Mouse (Mus musculus) urinary bladder, postnatal 36 days (tissue): ENCODE results near the gene Gne.

Source experiments
- DNase-seq, 2 experiments: peaks; one replicate each; pipeline ENCODE4 v3.0.0; 2022; ENCODE audit warnings: low spot score in 2 of 2, mixed read lengths in 1 of 2

Gene Gne

DNA sequence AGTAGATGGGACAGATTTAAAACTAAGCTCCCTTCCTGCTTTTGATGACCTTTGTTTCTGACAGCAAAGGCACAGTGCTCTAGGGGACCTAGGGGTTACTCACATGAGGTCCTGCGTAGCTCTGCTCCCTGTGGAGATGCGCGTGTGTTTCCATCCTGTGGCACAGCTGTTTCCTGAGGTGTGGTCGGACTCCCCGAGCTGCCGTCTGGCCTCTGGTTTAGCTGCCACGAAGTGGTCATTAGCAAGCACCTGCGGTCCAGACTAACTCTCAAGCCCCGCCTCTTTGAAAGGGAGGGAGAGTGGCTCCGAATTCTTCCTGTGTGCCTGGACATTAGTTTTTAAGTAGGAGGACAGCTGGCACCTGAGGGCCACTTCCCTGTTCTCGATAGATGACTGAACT, at the start of gene Gne:
Gne (minus strand) TSS at position 233 of the 400 bp plus-strand sequence.
- DNase-seq, result peak in 1 of 2 experiments; percentile 38

DNA sequence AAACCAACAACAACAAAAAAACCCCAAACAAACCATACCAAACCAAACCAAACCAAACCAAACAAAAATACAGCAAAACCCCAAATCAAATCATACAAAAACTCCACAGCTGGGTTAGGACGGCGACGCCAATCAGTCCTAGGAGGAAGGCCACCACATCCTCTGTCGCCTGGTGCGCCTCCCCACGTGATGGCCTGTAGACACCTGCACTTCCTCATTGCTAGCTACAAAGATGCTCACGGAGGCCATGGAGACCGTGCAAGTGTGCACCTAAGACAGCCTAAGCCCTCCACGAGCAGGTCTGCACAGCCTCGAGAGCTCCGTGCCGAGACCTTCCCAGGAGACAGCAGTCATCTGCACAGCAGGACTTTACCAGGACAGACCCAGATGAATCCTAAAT, 42.8 kb upstream of the Gne start:
- DNase-seq, result no peak

DNA sequence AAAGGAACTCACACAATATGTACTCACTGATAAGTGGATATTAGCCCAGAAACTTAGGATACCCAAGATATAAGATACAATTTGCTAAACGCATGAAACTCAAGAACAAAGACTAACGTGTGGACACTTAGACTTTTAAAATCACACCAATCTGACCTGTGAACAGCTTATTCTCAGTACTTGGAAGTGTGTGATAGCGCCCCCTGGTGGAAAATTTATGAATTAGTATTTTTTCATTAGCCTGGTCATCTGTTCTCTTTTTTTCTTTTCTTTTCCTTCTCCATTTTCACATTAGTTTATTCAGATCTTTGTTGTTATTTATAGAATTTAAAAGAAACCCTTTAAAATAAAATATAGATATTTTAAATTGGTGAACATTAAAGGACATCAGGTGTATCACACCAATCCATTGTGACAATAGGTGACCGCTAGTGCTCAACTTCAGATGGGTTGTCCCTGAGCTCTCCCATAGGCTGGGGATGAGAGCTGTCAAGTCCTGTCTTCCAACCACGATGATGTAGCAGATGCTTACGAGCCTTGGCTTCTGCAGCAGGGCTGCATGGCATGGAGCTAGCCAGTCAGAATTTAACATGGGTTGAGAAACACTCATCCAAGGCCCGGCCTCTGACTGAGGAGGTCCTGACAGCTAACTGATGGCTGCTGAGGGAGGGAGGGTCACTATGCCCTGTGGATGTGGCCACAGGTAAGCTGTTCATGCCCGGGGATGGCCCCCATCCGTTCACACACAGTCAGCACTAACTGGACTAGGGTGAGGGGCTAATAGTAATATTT, 35.6 kb upstream of the Gne start:
- DNase-seq, result no peak

DNA sequence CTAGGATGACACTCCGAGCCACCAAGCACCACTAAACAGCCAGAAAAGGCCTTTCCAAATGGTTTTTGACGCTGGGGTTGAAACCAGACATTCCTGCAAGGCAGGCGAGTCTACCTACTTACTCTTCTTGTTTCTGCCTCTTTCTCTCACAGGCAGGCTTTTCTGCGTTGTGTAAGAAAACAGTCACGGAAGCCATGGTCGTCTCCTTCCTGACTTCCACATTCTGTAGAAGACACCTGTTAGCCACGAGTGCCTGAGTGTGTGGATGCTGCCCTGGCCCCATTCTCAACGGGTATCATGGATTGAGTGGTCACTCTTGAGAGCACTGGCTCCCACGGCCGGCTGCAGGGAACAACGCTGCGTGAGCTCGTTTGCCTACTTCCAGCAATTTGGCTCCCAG, 31.1 kb upstream of the Gne start:
- DNase-seq, result no peak

DNA sequence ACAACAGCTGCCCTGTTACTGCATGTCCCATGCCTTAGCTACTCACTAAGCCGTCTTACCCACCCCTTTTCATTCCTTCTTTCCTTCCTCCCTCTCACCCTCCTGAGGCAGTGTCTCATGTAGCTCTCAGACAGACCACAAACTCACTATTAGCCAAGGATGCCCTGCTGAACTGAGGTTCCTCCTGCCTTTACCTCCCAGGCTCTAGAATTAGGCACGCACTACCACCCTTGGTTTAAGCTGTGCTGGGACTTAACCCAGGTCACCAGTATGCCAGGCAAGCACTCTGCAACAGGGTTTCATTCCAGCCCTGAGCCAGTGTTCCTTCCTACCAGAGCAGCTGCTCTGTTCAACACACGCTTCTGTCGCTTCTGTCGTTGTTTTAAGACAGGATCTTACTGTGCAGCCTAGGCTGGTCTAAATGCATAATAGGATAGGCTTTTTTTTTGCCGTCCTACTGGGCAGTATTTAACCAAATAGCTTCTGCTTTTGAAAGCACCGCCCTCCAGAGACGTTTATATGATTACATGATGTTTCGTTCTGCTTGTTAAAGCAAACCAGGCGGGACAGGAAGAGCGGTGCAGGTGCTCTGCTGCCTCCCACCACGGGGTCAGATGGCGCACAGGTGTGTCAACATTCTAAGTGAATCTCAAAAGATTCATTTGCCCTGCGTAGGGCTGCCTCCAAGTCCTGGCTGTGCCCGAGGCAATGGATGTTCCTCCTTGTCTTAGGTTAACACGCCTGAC, 29.6 kb upstream of the Gne start:
- DNase-seq, result no peak

DNA sequence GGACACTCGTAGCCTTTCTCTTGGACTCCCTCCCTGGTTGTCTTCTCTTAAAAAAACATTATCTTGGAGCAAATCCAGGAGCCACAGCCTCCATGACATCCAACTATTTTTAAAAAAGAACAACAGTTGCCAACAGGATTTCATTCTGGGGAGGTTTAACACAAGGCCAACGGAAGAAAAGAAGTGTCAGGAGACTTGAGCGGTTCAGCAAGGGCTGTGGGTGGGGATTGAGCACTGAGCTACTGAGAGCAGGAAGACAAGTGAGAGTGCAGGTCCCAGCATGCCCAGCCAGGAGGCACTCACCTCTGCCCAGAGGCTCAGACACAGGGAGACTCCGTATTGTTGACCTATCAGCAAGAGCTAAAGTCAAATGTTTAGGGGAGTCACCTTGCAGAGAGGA, 28.8 kb upstream of the Gne start:
- peak in 1 of 2 experiments; percentile 64 for DNase-seq

DNA sequence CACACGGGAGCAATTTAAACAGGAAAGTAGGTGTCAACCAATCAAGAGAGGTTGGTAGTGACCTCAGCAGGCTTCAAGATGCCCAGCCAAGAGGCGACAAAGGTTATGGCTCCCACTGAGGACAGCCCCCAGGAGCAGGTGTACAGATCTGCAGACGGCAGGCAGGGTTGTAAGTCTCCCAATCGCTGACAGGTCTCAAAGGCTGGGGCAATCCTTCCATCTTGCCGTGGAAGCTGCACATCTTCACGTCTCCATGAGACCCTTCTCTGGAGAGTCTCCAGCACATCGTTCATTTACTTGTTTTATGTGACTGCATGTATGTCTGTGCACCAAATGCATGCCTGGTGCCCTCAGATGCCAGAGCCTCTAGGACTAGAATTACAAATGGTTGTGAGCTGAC, 26.8 kb upstream of the Gne start:
- DNase-seq, result no peak

DNA sequence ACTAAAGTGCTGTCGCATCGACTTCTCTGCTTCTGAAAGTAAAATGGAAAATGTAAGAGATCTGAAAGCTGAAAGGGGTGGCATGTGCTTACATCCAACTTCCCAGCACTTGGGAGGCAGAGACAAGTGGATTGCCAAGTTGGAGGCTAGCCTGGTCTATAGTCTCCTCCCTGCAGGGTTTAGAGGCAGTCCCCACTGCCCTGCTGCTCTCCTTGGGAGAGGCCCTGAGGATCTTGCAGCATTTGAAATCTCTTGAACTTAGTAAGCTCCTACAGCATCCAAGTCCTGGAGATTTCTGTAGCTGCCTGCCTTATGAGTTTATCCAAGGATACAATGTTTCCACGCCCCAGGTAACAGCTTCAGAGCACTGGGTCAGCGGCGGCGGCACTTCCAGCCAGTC, 24.3 kb upstream of the Gne start:
- DNase-seq, result no peak

DNA sequence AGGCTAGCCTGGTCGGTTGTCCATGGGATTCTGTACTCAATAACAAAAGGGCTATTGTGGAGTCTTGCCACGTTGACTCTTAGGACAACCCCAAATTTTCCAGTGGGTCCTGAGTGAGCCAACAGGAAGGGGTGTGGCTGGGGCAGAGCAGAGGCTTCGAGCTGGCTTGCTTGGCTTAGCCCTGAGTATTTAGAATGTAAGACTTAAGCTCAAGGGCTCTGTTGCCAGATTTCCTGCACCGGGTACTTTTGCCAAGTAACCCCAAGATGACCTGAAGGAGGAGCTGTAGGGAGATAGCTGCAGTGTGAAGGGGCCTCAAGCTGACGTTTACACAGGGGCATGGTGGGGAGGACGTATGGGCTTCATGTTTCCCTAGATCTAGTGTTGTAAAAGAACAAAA, 23.4 kb upstream of the Gne start:
- peak in 1 of 2 experiments; percentile 21 for DNase-seq

DNA sequence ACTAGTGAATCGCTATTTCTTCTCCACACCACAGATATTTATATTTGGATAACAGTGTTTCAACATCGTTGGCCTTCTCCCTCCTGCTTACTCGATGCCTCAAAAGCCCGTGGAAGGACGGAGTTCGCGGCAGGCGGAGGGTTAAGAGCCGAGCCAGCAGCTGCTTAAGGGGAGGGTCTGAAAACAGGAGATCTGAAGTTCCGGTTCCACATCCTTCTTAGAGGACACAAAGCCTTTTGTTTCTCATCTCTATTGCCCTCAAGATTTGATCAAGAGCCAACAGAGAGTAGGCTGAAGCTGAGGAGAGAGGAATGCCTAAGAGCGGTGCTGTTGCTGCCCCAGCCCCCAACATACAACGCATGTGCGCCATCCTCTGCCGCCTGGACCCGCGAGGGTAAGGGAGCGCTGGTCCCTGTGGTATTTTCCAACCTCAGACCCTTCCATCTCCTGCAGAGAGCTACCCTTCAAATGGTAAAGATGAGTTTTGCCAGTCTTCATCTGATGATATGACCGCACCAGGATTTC, 22.4 kb upstream of the Gne start:
- no peak for DNase-seq

DNA sequence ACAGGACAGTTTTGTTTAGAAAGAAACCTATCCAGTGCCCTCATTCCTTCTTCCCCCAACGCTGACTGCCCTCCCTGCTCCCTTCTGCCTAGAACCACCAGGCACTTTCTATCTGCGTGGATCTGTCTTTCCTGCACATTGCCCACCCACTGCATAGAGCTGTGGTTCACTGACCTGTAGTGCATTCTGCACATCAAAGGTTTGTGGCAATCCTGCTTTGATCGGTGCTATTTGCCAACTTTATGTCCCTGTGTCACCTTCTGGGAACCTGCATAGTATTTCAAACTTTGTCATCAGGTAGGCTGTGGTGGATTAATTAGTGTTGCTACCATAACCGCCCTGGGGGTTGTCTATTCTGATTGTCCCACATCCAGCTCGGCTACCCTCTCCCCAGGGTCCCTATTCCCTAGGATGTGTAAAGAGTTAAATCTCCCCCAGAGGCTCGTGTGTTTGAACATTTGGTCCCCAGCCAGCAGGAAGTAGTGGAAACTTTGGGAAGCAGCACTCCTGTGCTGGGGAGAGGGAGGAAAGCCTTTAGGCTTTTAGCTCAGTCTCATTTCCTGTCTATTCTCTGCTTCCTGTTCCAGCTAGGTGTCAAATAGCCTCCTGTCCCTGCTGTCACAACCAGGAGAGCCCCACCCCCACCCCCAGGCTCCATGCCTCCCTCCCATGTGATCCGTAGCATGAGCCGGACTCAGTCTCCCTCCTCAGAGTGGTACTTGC, 20.4 kb upstream of the Gne start:
- DNase-seq, result no peak

DNA sequence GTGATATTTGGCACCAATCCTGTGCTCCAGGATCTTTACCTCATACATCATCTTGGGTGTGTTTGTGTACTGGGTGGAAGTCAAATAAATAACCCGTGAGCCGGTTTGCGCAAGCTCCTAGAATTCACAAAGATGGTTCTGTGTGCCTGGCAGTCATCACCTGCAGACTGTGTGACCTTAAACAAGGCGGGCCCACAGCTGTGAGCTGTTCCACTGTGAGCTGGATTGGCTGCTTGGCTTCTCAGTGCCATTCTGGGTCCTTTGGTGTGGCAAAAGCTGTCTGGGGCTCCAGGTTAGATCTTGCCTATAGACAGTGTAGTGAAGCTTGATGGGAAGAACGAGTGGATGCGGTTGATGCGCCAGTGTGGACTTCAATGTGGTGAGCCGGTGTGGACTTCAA, 19.6 kb upstream of the Gne start:
- DNase-seq, result peak in 1 of 2 experiments; percentile 35

DNA sequence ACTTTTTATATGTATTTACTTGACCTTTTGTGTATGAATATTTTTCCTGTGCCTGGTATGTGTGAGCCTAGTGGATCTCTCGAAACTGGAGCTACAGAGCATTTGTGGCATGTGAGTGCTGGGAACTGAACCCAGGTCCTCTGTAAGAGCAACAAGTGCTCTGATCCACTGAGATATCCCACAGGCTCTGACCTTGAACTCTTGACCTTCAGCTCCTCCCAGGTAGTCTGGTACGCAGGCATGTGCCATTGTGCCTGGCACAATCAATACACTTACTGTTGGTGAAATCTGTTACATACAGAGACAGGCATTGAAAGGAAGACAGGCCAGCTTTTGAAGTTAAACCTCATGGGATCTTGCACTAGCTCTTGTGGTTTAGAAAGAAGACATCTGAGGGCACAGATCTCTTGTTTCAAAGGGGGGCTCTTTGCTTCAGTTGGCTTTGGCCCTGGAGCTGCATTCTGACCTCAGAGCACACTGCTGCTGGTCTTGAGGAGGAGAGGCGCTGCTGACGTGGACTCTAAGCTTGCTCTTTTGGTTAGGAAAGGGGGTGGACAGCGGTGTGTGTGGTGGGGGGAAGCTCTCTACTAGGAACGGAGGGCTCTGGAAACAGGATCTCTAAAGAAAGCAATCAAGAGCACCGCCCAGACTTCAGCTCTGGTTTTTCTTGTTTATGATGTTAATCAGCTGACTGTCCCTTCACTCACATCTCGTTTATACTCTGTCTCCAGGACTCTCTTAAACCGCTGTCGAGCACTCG, 13.8 kb upstream of the Gne start:
- DNase-seq, result no peak

DNA sequence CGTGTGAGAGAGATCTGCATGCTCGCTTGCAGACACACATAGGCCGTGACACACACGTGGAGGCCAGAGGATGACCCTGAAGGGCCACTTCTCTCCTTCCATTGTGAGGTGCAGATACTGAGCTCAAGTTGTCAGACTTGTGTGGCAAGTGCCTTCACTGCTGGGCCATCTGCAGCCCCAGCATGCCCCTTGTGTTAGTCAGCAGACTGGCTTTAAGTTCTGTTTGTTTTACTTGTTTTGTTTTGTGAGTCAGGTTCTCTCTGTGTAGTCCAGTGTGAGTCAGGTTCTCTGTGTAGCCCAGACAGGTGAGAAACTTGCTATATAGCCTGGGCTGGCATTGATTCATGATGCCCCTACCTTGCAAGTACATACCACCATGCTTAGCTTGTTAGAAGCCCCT, 10.5 kb upstream of the Gne start:
- peak in 1 of 2 experiments; percentile 54 for DNase-seq

DNA sequence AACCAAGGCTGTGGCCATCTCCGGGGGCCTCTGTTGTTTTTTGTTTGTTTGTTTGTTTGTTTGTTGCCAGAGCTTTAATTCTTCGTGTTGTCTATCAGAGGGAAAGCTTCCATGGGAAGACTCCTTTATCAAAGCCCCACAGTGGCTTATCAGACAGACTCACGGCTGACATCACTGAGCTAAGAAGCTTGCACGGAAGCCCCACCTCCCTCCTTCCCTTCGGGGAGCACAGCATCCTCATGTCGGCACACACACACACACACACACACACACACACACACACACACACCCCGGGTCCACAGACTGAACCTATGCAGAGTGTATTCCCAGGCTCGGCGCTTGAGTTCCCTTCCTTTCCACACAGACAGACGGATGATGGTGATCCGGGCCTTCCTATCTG, 8.4 kb upstream of the Gne start:
- DNase-seq, result no peak

DNA sequence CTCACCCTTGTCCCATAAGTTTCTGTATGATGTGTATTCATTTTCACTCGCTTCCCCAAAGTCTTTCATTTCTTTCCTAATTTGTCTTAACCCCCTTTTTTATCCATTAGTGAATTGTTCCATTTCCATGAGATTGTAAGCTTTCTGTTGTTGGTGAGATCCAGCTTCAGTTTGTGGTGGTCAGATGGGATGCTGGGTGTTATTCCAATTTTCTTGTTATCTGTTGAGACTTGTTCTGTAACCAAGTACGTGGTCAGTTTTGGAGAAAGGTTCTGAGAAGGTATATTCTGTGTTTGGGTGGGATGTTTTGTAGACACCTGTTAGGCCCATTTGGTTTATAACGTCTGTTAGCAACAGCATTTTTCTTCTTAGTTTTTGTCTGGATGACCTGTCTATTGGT, 1.6 kb upstream of the Gne start:
- no peak for DNase-seq

DNA sequence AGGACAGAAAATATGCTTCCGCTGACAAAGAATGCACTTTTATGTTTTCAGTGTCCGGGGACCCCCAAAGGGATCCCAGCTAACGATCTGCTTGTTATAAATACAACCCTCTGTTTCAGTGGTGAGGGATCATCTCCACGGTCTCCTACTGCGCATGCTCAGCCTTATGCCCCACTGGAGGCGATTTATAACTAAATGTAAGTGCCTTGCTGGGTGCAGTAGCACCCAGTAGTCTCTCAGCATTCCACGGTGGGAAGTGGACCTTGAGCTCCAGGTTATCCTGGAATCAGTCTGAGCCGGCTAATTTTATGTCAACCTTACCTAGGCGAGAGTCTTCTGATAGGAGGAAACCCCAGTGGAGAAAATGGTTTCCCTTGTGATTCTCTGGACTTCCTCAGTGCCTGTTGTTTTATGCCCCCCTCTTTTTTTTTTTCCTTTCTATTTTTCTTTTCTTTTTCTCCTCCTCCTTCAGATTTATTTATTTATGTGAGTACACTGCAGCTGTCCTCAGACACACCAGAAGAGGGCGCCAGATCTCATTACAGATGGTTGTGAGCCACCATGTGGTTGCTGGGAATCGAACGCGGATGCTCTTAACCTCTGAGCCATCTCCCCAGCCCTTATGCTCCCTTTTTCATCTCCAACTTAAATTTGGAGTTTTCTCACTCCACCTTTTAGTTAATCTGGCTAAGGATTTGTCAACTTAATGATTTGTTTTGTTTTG, 787 bp upstream of the Gne start:
- no peak for DNase-seq

DNA sequence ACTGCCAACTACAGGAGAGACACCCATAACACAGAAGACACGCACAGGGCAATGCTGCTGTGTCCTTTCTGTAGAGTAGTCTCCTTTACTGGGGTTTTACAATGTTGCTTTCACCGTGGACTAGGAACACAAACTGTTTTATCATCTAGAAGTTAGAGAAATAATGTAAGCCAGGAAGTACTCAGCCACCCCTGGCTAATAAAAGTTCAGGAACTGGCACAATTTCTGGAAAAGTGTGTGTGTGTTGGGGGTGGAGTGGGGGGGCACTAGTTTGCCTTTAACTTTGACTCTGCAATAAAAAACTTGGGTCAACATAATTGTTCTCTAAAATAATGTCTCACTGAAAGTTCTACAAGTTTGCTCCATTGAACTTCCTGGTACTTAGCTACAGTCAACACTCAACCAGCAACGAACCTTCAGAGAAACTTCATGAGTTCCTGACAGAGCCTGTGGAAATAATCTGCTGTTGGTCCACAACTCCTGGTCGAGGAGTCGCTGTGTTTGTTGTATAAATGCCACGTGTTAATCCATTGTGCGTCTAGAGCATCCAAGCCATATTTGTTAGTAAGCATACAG, 5.5 kb downstream of the Gne start:
- no peak for DNase-seq

DNA sequence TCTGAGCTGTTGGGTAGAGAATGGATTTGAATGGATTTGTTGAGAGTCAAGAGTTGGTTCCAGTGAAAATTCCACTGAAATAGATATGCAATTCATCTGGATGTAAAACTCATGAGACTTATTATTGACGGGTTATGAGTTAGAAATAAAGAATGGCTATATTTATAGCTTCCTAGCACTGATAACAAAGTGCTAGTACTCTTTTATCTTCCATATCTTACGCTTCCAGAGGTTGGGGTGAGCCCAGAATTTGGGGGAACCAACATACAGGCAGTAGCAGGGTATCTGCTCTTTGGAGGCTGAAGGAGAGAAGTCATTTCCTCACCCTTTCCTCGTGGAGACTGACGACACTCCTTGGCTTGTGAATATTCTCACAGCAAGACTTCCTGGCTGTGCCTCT, 9.6 kb downstream of the Gne start:
- DNase-seq, result no peak

DNA sequence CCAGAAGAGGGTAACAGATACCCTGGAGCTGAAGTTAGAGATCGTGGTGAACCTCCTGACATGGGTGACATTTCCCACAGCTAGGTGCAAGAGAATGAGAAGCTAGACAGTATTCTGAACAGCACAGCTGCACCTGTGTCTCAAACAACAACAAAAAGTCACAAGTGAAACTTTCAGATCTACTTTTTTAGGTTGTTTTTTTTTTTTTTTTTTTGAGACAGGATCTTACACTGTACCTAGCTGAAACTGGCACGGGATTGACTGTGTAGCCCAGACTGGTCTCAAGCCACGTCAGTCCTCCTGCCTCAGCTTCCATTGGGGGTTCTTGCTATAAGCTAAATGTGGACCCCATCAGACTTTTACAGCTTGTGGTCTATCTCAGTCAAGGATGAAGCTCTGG, 10.2 kb downstream of the Gne start:
- no peak for DNase-seq
